Mouse (Mus musculus) hindbrain, embryonic 14.5 days (tissue): Measurements from ENCODE around the gene Rbbp7. TPM values are rescaled to one million over a fixed set of nuclear protein-coding genes. Genes with fewer than 3 reads are reported as not detected.
A peak's percentile ranks its signal among the peaks of the same experiment; 100 is the strongest.

Source experiments
- ATAC-seq: fragments of 200-750 bp; cut with Nextera tagmentation; 2 replicates; pipeline ENCODE4 v1.8.0; 2017; ENCODE audit warnings: moderate number of reproducible peaks, mild to moderate bottlenecking, moderate TSS enrichment, moderate library complexity; ENCODE audit not compliant: low FRiP score
- DNase-seq: peaks from one replicate; pipeline ENCODE4 v3.0.0-alpha.2; 2015; ENCODE audit warnings: low spot score
- H3K27ac ChIP-seq: fragments of 300-500 bp; sonication (generic); 2 replicates; pipeline ENCODE4 v1.5.1; 2014; ENCODE audit warnings: mild to moderate bottlenecking, moderate library complexity
- H3K27me3 ChIP-seq: fragments of 300-500 bp; sonication (generic); 2 replicates; pipeline ENCODE4 v1.6.1; 2014; ENCODE audit warnings: mild to moderate bottlenecking, low read length, mixed read lengths; ENCODE audit not compliant: control insufficient read depth, insufficient read depth
- H3K36me3 ChIP-seq: fragments of 300-500 bp; sonication (generic); replicated peaks from 2 replicates; pipeline ENCODE4 v1.6.1; 2014; ENCODE audit not compliant: control insufficient read depth, insufficient read depth
- H3K4me1 ChIP-seq: fragments of 300-500 bp; sonication (generic); replicated peaks from 2 replicates; pipeline ENCODE4 v1.6.1; 2014; ENCODE audit warnings: antibody characterized with exemption, low read length, mixed read lengths; ENCODE audit not compliant: control insufficient read depth, insufficient read depth
- H3K4me2 ChIP-seq: fragments of 300-500 bp; sonication (generic); replicated peaks from 2 replicates; pipeline ENCODE4 v1.6.1; 2014; ENCODE audit warnings: mild to moderate bottlenecking, moderate library complexity
- H3K4me3 ChIP-seq: fragments of 300-500 bp; sonication (generic); replicated peaks from 2 replicates; pipeline ENCODE4 v1.5.1; 2014; ENCODE audit warnings: mild to moderate bottlenecking, low read length
- H3K9ac ChIP-seq: fragments of 300-500 bp; sonication (generic); 2 replicates; pipeline ENCODE4 v1.6.1; 2014
- H3K9me3 ChIP-seq: fragments of 300-500 bp; sonication (generic); 2 replicates; pipeline ENCODE4 v1.6.1; 2016; ENCODE audit warnings: low read length; ENCODE audit not compliant: control insufficient read depth
- WGBS: fragments of 180-500 bp; shearing (Covaris S2); extraction: QIAGEN DNeasy Blood & Tissue Kit; methylation state at CpG from one replicate; pipeline ENCODE4 v1.1.7; 2014; 5-methylcytosine and 5-hydroxymethylcytosine counted together
- polyA plus RNA-seq: library from polyadenylated mRNA; unstranded; fragments of >200 nt; fragmentation: Nextera tagmentation; extraction: Ambion mirVana; gene quantifications from 2 replicates; pipeline ENCODE4 v1.2.1, GENCODE M21; 2014

The Rbbp7 gene
- polyA plus RNA-seq, 1 experiment from 2014 or later = 235 TPM

DNA sequence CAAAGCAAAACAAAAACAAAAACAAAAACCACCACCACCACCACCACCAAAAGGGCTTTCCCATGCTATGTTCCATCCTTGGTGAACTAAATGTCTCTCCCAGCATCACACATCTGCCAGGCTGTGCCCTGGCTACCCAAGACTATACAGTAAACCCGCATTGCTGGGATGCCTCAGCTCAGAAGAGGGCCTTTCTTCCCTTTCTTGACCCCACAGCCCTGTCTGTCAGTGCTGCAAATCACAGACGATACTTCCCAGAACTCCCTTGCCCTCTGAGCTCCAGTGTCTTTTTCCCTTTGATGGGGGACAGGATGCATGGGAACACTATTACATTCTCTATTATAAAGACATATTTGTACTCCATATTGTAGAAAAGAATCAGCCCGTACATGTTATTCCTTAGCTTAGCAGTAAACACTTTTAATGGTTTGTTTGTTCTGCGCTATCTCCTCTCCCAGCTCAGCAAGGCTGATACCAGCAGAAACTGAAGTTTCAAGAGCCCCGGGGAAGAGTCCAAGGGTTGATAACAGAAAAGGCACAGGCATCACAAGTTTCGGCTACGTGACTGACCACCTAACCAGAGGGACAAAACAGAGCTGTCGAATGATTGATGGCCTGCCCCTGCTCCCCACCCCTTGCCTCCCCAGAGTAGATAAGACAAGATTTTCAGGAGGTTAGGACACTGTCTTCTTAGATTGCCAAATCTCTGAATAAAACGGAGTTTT is 11.3 kb upstream of the Rbbp7 start:
- no peak overlapping the region for H3K9ac ChIP-seq
- no peaks in the 10 kb centered on the region for H3K4me1 ChIP-seq
- no peak for DNase-seq
- H3K36me3 ChIP-seq = no peaks in the 10 kb centered on the region
- no peaks in the 10 kb centered on the region; the same call in 1 of the 2 replicates for H3K27me3 ChIP-seq
- whole genome bisulfite sequencing = 50% methylated on average over 9 of the region's 9 CpGs
- no peak overlapping the region for H3K27ac ChIP-seq
- no peaks in the 10 kb centered on the region for H3K9me3 ChIP-seq
- ATAC-seq = no peak
- H3K4me2 ChIP-seq = no peak overlapping the region
- H3K4me3 ChIP-seq = no peak overlapping the region

DNA sequence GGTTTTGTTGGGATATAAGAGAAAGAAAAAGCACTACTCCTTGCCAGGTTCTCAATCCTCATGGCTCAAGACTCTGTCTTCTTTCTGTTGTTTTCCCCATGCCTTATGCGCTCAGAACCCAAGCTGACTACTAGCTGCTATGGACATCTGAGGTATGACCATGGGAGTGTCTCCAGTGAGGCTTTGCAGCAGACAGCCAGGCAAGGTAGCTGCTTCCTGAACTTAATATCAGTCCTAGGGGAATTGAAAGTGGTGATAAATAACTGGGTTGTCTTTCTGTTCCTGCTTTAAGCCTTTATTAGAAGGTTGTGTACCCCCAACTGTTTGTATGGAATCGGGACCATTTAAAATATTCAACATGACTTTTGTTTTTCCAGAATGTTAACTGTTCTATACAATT is 7.8 kb upstream of the Rbbp7 start:
- ATAC-seq (no peak), DNase-seq (no peak)
- Histone ChIP-seq H3K9me3 (no peaks in the 10 kb centered on the region), H3K9ac (no peak overlapping the region), H3K4me2 (no peak overlapping the region), H3K36me3 (no peaks in the 10 kb centered on the region), H3K4me1 (no peaks in the 10 kb centered on the region), H3K4me3 (no peak overlapping the region), H3K27ac (no peak overlapping the region), H3K27me3 (no peaks in the 10 kb centered on the region; the same call in 1 of the 2 replicates)
- WGBS = 83% methylated on average over 2 of the region's 2 CpGs

DNA sequence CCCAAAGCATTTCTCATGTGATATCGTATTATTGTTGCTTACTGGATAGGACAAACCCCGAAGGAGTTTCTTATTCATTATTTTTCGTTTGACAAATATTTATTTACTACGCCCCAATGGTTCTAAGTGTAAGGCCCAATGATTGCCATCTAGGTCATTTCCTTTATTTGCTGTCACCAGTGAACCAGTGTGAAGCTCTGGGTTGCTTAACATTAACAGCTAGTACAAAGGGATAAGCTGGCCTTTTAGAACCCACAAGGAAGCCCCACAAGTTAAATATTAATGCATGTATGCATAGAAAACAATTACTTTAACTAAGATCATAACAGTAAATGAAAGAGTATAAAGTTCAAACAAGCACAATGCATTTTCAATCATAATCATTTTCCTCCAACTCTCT is 5.9 kb upstream of the Rbbp7 start:
- Histone ChIP-seq H3K36me3 (no peaks in the 10 kb centered on the region), H3K4me2 (no peak overlapping the region), H3K9ac (no peak overlapping the region), H3K4me3 (no peak overlapping the region), H3K9me3 (no peaks in the 10 kb centered on the region), H3K27me3 (no peaks in the 10 kb centered on the region; the same call in 1 of the 2 replicates), H3K4me1 (no peaks in the 10 kb centered on the region), H3K27ac (no peak overlapping the region)
- DNase-seq = no peak
- WGBS = 88% methylated on average over 4 of the region's 4 CpGs
- ATAC-seq = no peak

DNA sequence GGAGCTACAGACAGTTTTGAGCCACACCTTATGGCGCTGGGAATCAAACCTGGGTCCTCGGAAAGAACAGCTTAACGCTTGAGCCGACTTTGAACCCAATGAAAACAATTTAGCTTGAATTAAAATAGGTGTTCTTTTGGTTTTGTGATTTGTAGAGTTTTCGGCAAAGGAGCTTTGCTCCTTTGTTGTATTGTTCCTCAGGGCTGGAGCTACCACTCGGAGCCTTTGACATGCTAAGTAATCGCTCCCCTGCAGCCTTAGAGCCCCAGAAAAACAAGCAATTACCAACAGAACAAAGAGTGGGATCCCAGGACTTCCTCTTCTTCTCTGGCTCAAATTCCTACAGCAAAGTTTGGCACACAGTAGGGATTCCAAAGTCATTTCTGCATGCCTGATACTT is 4.1 kb upstream of the Rbbp7 start:
- Histone ChIP-seq H3K9ac (no peak overlapping the region), H3K27ac (no peak overlapping the region), H3K4me2 (no peak overlapping the region), H3K9me3 (no peaks in the 10 kb centered on the region), H3K4me1 (no peaks in the 10 kb centered on the region), H3K27me3 (no peaks in the 10 kb centered on the region; the same call in 1 of the 2 replicates), H3K36me3 (no peaks in the 10 kb centered on the region), H3K4me3 (no peak overlapping the region)
- no peak for DNase-seq
- no peak for ATAC-seq
- WGBS = 34% methylated on average over 7 of the region's 7 CpGs

DNA sequence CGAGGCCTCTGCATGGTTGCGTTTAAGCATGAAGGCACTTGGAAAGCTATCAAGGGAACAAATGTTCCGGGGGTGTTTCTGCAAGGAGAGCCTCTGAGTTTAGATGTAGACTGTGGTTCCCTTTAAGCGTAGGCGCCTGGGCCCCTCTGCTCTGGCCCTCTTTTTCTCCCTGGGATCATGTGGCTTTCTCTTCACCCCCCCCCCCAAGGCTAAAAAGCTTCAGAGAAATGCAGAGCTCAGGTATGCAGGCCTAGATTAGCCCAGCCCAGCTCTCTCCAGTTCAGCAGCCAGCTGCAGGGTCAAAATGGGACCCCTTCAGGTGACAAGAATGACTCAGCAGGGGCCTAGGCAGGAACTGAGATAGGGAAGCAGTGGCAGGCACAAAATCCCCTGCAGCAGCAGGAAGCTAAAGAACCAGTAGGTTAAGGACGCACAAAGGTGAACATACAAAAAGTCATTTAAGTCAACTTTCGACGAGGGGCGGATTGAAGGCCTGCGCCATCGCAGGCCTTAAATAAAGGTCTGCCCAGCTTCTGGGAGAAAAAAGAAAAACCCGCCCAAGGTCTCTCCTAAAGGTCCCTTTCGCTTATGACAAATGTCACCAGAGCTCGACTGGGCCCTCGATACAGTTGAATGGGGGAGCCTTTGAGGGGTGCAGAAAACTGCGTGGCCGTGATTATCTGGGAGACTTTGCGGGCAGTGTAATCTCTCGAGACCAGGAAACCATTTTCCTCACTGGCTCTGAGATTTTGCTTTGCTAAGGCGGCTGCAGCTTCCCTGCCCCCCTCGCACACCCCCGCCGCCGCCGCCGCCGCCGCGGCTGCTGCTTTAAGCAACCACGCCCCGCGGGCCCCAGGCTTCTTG is 719 bp upstream of the Rbbp7 start:
- peak overlapping the region; percentile 61 for H3K4me3 ChIP-seq
- ATAC-seq (no peak), DNase-seq (no peak)
- H3K36me3 ChIP-seq = no peaks in the 10 kb centered on the region
- peak overlapping the region; percentile 93 for H3K27ac ChIP-seq
- 24% methylated on average over 32 of the region's 32 CpGs for WGBS
- H3K4me1 ChIP-seq = no peaks in the 10 kb centered on the region
- H3K4me2 ChIP-seq = peak overlapping the region; percentile 47
- no peaks in the 10 kb centered on the region for H3K9me3 ChIP-seq
- peak overlapping the region; percentile 61 for H3K9ac ChIP-seq
- no peaks in the 10 kb centered on the region for H3K27me3 ChIP-seq

DNA sequence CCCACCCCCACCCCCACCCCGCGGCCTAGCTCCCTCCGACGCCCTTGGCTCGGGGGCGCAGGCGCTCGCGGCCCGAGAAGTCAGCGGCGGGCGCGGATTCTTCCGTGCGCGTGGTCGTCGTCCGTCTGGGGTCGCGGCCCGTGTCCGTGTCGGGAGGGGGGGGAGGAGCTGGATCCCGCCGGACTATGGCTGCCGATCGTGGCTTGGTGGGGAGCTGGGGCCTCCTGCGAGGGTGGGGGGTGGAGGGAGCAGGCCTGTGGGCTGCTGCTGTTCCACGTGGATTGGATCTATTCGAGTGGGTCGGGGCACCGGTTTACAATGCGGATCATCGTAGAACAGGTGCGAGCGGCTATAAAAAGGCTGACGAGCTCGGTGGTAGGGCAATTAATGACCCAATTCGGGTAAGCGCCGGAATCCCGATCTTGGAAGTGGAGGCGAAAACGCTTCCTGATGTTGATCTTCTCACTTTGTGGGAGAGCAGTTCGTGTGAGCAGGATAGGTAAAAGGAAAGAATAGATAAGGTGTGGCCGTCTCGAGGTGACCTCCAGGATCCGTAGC is 835 bp downstream of the Rbbp7 start:
- peak overlapping the region; percentile 70 for H3K9ac ChIP-seq
- H3K27me3 ChIP-seq = no peaks in the 10 kb centered on the region
- no peaks in the 10 kb centered on the region for H3K4me1 ChIP-seq
- H3K4me3 ChIP-seq = peak overlapping the region; percentile 61
- H3K9me3 ChIP-seq = no peaks in the 10 kb centered on the region
- H3K4me2 ChIP-seq = peak overlapping the region; percentile 58
- peak overlapping the region; percentile 88 for H3K27ac ChIP-seq
- ATAC-seq (peak; percentile 19; the same call in 1 of the 2 replicates), DNase-seq (peak; percentile 24)
- WGBS = 17% methylated on average over 49 of the region's 50 CpGs
- H3K36me3 ChIP-seq = no peaks in the 10 kb centered on the region

DNA sequence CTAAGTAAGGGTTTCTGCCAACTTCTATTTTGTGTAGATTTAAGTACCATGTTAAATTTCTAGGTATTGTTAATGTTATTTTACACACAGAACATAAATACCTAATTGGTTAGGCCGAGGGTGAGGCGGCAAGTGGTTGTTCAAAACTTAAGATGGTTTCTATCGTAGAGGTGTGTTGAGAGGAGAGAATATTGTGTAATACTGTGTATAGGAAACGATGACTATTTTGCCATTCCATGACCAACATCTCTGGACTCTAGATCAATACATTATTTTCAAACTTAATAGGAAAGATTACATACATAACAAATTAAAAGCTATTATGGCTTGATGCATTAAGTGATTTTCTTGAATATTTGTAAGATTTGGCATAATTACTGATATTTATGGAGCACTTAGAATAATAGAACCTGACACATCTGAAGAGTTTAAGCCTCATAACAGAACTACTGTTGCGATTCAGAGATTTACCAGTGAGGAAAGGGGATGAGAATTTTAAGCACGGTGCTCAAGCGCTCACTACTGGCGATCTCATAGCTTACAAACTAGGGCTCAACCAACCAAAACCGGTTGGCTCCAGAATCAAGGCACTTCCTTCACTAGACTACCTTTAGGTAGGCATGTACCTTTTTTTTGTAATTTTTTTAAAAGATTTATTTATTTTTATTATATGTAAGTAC is 1.7 kb downstream of the Rbbp7 start:
- peak overlapping the region; percentile 70 for H3K9ac ChIP-seq
- 52% methylated on average over 9 of the region's 9 CpGs for WGBS
- no peaks in the 10 kb centered on the region for H3K9me3 ChIP-seq
- no peaks in the 10 kb centered on the region for H3K27me3 ChIP-seq
- no peaks in the 10 kb centered on the region for H3K36me3 ChIP-seq
- H3K4me2 ChIP-seq = peak overlapping the region; percentile 58
- ATAC-seq (no peak), DNase-seq (no peak)
- H3K27ac ChIP-seq = no peak overlapping the region
- peak overlapping the region; percentile 61 for H3K4me3 ChIP-seq
- no peaks in the 10 kb centered on the region for H3K4me1 ChIP-seq

DNA sequence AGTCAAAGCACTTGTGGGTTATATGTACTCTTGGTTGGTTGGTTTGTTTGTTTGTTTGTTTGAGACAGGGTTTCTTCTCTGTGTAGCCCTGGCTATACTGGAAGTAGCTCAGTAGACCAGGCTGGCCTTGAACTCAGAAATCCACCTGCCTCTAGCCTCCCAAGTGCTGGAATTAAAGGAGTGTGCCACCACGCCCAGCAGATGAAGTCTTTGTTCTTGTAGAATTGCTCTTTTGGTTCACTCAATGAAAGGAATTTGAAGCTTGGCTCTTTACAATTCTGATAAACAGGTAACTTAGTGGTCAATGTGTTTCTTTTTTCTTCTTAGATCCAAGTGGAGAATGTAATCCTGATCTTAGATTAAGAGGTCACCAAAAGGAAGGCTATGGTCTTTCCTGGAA is 10.5 kb downstream of the Rbbp7 start:
- Histone ChIP-seq H3K4me1 (no peaks in the 10 kb centered on the region), H3K36me3 (peaks cover 37% of the 10 kb centered on the region), H3K9me3 (no peaks in the 10 kb centered on the region), H3K9ac (no peak overlapping the region), H3K4me3 (no peak overlapping the region), H3K4me2 (no peak overlapping the region), H3K27ac (no peak overlapping the region), H3K27me3 (no peaks in the 10 kb centered on the region)
- no peak for DNase-seq
- 72% methylated on average over 1 of the region's 1 CpGs for WGBS
- no peak for ATAC-seq

DNA sequence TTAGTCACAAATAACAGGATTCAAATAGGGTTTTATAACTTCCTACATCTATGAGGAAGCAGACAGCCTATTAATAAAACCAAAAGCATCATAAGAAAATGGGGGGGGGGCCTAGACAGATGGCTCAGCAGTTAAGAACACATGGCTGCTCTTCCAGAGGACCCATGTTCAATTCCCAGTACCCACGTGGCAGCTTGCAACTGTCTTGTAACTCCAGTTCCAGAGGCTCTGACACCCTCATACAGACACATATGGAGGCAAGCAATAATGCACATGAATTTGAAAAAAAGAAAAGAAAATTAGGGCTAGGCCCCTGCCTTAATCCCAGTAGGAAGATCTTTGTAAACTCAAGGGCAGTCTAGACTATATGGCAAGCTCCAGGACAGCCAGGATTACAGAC is 28.2 kb downstream of the Rbbp7 start:
- WGBS = 63% methylated on average over 1 of the region's 1 CpGs
- peaks cover 37% of the 10 kb centered on the region for H3K36me3 ChIP-seq
- H3K4me1 ChIP-seq = no peaks in the 10 kb centered on the region
- no peaks in the 10 kb centered on the region for H3K9me3 ChIP-seq
- H3K9ac ChIP-seq = no peak overlapping the region
- H3K4me3 ChIP-seq = no peak overlapping the region
- H3K27ac ChIP-seq = no peak overlapping the region
- no peak overlapping the region for H3K4me2 ChIP-seq
- ATAC-seq = no peak
- DNase-seq = no peak
- no peaks in the 10 kb centered on the region for H3K27me3 ChIP-seq
